Mouse (Mus musculus): Measurements from ENCODE around the gene Fam221b. TPM values are rescaled to one million over a fixed set of nuclear protein-coding genes. Genes with fewer than 3 reads are reported as not detected.
A peak's percentile ranks its signal among the peaks of the same experiment; 100 is the strongest.

Gene Fam221b
- polyA plus RNA-seq, 2 experiments, result 0.40 to 4.3 TPM

DNA sequence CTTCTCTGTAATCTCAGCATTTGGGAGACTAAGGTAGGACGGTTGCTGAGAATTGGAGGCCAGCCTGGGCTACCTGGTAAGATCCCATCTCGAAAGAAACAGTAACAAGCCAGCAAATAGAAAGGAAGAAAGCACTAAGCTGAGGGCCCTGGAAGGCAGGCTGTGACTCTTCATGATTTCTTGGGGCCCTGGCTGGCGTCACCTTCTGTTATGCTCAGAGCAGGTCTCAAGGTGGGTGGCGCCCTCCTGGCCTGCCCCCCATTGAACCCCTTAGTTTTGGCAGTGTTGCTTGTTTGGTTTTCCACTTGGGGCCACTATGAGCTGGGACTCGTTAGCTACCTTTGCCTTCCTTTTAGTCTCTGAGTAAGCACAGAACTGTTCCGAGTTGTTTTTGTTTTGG lies 32.2 kb downstream of the Fam221b start:
- TF ChIP-seq POLR2A (IDR thresholded peaks at IDR 0.05; ENCODE audit: borderline replicate concordance, extremely low read depth, insufficient read depth, insufficient read length), result no peak
- no peak for ATAC-seq (ENCODE audit: low FRiP score, low read depth)
- WGBS, result 72% methylated on average over 6 of the region's 6 CpGs

DNA sequence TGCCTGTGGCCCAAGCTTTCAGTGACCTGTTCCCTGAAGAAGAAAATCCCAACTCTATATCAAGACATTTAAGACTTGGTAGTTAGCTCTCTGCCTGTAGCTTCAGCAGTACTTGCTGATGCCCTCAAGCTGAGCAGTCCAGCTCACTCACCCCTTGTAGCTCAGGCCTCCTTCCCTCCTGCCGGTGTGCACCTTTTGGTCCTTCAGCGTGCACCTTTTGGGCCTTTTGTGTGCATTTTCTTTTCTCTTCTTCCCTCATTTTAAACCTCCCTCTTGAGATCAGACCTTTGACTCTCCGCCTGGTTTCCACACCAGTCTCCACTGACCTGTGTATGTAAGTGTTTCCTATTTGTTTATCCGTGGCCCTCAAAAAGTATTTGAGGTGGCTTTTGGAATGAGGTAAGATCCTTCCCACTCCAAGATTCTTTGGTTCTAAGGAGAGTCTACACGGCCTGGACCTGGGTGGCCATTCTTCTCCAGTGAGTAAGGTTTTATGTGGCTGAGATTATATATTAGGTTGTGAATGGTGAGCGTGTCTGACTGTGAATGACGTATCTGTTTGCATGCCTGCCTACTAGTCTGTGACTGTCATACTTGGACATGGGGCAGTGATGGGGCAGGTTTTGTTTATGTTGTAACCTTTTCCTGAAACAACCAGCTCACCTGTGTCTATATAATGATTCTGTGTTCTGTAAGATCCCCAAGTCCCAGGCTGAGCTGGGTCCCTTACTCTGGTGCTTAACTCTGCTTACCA lies 34.1 kb downstream of the Fam221b start:
- Histone ChIP-seq H3K4me2 (replicated peaks; ENCODE audit: low read depth, low read length, severe bottlenecking) (no peak overlapping the region), H3K9ac (ENCODE audit: low read depth, low read length, severe bottlenecking) (no peak overlapping the region), H3K27ac (replicated peaks; ENCODE audit: low read depth, low read length) (no peak overlapping the region), H3K4me1 (ENCODE audit: control insufficient read depth, insufficient read depth, low read length) (peaks cover 26% of the 10 kb centered on the region), H3K27me3 (ENCODE audit: control insufficient read depth, insufficient read depth, low read length) (no peaks in the 10 kb centered on the region), H3K36me3 (ENCODE audit: control insufficient read depth, insufficient read depth, low read length) (no peaks in the 10 kb centered on the region), H3K9me3 (ENCODE audit: control insufficient read depth, low read length) (no peaks in the 10 kb centered on the region), H3K4me3 (replicated peaks; ENCODE audit: low read length) (no peak overlapping the region)
- ATAC-seq (ENCODE audit: low FRiP score, low read depth) (no peak), DNase-seq (ENCODE audit: low spot score) (no peak)
- WGBS, result 89% methylated on average over 7 of the region's 7 CpGs
- TF ChIP-seq POLR2A (IDR thresholded peaks at IDR 0.05; ENCODE audit: borderline replicate concordance, extremely low read depth, insufficient read depth, insufficient read length), result no peak

More for the DNA sequence above, 32.2 kb downstream of the Fam221b start:
- Histone ChIP-seq H3K4me3 (replicated peaks; ENCODE audit: low read length) (no peak overlapping the region), H3K36me3 (ENCODE audit: control insufficient read depth, insufficient read depth, low read length) (peaks cover 7% of the 10 kb centered on the region; the same call in 1 of the 2 replicates), H3K9me3 (ENCODE audit: control insufficient read depth, low read length) (no peaks in the 10 kb centered on the region), H3K4me2 (replicated peaks; ENCODE audit: low read depth, low read length, severe bottlenecking) (no peak overlapping the region), H3K9ac (ENCODE audit: low read depth, low read length, severe bottlenecking) (no peak overlapping the region), H3K27me3 (ENCODE audit: control insufficient read depth, insufficient read depth, low read length) (no peaks in the 10 kb centered on the region), H3K4me1 (ENCODE audit: control insufficient read depth, insufficient read depth, low read length) (peaks cover 21% of the 10 kb centered on the region), H3K27ac (replicated peaks; ENCODE audit: low read depth, low read length) (no peak overlapping the region)
- no peak for DNase-seq (ENCODE audit: low spot score)

DNA sequence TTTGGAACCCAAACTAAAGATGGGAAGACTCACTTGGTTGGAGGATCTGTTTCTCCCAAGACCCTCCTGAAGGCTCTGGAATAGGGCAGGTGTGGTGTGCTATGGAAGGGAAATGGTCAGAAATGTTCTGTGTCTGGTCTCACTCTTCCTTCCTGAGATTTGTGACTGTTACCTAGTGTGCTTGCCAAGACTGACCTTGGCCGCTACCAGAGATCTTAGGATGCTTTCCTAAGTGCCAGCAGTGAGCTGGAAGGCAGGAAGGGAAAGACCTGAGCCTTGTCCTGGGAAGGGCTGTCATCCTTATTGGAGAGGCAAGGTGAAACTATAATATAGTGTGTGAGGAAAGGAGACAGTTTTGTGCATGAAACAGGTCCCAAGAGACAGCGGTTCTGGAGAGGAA lies 35.2 kb downstream of the Fam221b start:
- H3K9me3 ChIP-seq (ENCODE audit: control insufficient read depth, low read length), result no peaks in the 10 kb centered on the region
- H3K4me1 ChIP-seq (ENCODE audit: control insufficient read depth, insufficient read depth, low read length), result peaks cover 26% of the 10 kb centered on the region
- H3K4me3 ChIP-seq (replicated peaks; ENCODE audit: low read length), result no peak overlapping the region
- H3K9ac ChIP-seq (ENCODE audit: low read depth, low read length, severe bottlenecking), result no peak overlapping the region
- no peak for TF ChIP-seq POLR2A (IDR thresholded peaks at IDR 0.05; ENCODE audit: borderline replicate concordance, extremely low read depth, insufficient read depth, insufficient read length)
- no peak for ATAC-seq (ENCODE audit: low FRiP score, low read depth)
- H3K27ac ChIP-seq (replicated peaks; ENCODE audit: low read depth, low read length), result no peak overlapping the region
- H3K36me3 ChIP-seq (ENCODE audit: control insufficient read depth, insufficient read depth, low read length), result no peaks in the 10 kb centered on the region
- DNase-seq (ENCODE audit: low spot score), result no peak
- H3K4me2 ChIP-seq (replicated peaks; ENCODE audit: low read depth, low read length, severe bottlenecking), result peak overlapping the region; percentile 93
- no peaks in the 10 kb centered on the region for H3K27me3 ChIP-seq (ENCODE audit: control insufficient read depth, insufficient read depth, low read length)
- 92% methylated on average over 2 of the region's 2 CpGs for WGBS

DNA sequence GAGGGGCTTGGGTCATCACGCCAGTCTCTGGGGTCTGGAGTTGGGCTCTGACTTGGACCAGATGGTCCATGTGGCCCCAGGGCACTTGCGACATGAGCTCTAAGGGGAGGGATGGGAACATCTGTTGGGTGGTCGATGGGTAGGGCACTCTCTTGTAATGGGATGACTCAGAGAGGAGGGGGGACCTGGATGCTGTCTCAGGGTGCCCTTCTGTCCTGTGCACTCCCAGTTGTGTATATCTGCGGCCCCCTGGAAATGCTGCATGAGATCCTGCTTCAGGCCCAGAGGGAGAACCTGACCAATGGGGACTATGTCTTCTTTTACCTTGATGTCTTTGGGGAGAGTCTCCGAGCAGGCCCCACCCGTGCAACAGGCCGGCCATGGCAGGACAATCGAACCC lies 35.6 kb downstream of the Fam221b start:
- H3K4me3 ChIP-seq (replicated peaks; ENCODE audit: low read length), result peak overlapping the region; percentile 68; the same call in 1 of the 2 replicates
- H3K4me2 ChIP-seq (replicated peaks; ENCODE audit: low read depth, low read length, severe bottlenecking), result peak overlapping the region; percentile 93
- WGBS, result 81% methylated on average over 8 of the region's 8 CpGs
- H3K27me3 ChIP-seq (ENCODE audit: control insufficient read depth, insufficient read depth, low read length), result no peaks in the 10 kb centered on the region
- ATAC-seq (ENCODE audit: low FRiP score, low read depth) (no peak), DNase-seq (ENCODE audit: low spot score) (no peak)
- H3K27ac ChIP-seq (replicated peaks; ENCODE audit: low read depth, low read length), result no peak overlapping the region
- H3K4me1 ChIP-seq (ENCODE audit: control insufficient read depth, insufficient read depth, low read length), result peaks cover 26% of the 10 kb centered on the region
- peak overlapping the region; percentile 97; the same call in 1 of the 2 replicates for H3K9ac ChIP-seq (ENCODE audit: low read depth, low read length, severe bottlenecking)
- H3K36me3 ChIP-seq (ENCODE audit: control insufficient read depth, insufficient read depth, low read length), result no peaks in the 10 kb centered on the region
- no peak for TF ChIP-seq POLR2A (IDR thresholded peaks at IDR 0.05; ENCODE audit: borderline replicate concordance, extremely low read depth, insufficient read depth, insufficient read length)
- H3K9me3 ChIP-seq (ENCODE audit: control insufficient read depth, low read length), result no peaks in the 10 kb centered on the region

DNA sequence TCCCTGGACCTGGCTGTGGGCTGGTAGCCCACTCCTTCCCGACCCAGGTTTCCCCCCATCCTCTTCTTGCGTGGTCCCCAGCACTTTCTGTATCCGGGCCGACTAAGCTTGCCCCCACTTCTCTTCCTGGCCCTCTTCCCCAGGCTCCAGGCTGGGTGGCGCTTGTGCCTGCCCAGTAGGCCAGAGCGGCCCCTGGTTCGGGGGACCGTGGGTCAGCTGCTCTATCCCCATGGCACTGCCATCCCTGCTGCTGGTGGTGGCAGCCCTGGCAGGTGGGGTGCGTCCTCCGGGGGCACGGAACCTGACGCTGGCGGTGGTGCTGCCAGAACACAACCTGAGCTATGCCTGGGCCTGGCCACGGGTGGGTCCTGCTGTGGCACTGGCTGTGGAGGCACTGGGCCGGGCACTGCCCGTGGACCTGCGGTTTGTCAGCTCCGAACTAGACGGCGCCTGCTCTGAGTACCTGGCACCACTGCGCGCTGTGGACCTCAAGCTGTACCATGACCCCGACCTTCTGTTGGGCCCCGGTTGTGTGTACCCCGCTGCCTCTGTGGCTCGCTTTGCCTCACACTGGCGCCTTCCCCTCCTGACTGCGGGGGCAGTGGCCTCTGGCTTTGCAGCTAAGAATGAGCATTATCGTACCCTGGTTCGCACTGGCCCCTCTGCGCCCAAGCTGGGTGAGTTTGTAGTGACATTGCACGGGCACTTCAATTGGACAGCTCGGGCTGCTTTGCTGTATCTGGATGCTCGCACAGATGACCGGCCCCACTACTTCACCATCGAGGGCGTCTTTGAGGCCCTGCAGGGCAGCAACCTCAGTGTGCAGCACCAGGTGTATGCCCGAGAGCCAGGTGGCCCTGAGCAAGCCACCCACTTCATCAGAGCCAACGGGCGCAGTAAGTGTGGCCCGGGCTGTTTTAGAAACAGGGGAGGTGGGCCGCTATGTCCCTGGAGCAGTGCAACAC lies 36.7 kb downstream of the Fam221b start:
- H3K4me1 ChIP-seq (ENCODE audit: control insufficient read depth, insufficient read depth, low read length), result peaks cover 26% of the 10 kb centered on the region
- no peaks in the 10 kb centered on the region for H3K36me3 ChIP-seq (ENCODE audit: control insufficient read depth, insufficient read depth, low read length)
- H3K4me2 ChIP-seq (replicated peaks; ENCODE audit: low read depth, low read length, severe bottlenecking), result peak overlapping the region; percentile 93
- WGBS, result 46% methylated on average over 42 of the region's 42 CpGs
- H3K9ac ChIP-seq (ENCODE audit: low read depth, low read length, severe bottlenecking), result peak overlapping the region; percentile 97
- TF ChIP-seq POLR2A (IDR thresholded peaks at IDR 0.05; ENCODE audit: borderline replicate concordance, extremely low read depth, insufficient read depth, insufficient read length), result no peak
- no peaks in the 10 kb centered on the region for H3K27me3 ChIP-seq (ENCODE audit: control insufficient read depth, insufficient read depth, low read length)
- H3K27ac ChIP-seq (replicated peaks; ENCODE audit: low read depth, low read length), result peak overlapping the region; percentile 74; the same call in 1 of the 2 replicates
- H3K9me3 ChIP-seq (ENCODE audit: control insufficient read depth, low read length), result no peaks in the 10 kb centered on the region
- ATAC-seq (ENCODE audit: low FRiP score, low read depth) (peak; percentile 3; the same call in 1 of the 2 replicates), DNase-seq (ENCODE audit: low spot score) (no peak)
- H3K4me3 ChIP-seq (replicated peaks; ENCODE audit: low read length), result peak overlapping the region; percentile 68
